Mouse (Mus musculus) limb, embryonic 11.5 days (tissue): ENCODE data around the gene Sap30bp. TPM values are rescaled to one million over a fixed set of nuclear protein-coding genes. Genes with fewer than 3 reads are reported as not detected.

Experiments used
- ATAC-seq: fragments of 200-750 bp; cut with Nextera tagmentation; 2 replicates; pipeline ENCODE4 v1.8.0; 2017; ENCODE audit warnings: low read depth; ENCODE audit not compliant: insufficient number of reproducible peaks, low FRiP score, low TSS enrichment
- DNase-seq: peaks from one replicate; pipeline ENCODE4 v3.0.0-alpha.2; 2015; ENCODE audit warnings: low spot score
- H3K27ac ChIP-seq: fragments of 300-500 bp; sonication (generic); replicated peaks from 2 replicates; pipeline ENCODE4 v1.5.1; 2014; ENCODE audit warnings: low read depth, mild to moderate bottlenecking, low read length
- H3K27me3 ChIP-seq: fragments of 300-500 bp; sonication (generic); 2 replicates; pipeline ENCODE4 v1.6.1; 2014; ENCODE audit warnings: mild to moderate bottlenecking, low read length, mixed read lengths; ENCODE audit not compliant: control insufficient read depth, insufficient read depth
- H3K36me3 ChIP-seq: fragments of 300-500 bp; sonication (generic); 2 replicates; pipeline ENCODE4 v1.6.1; 2014; ENCODE audit warnings: mild to moderate bottlenecking, low read length, moderate library complexity, mixed read lengths; ENCODE audit not compliant: control insufficient read depth, insufficient read depth
- H3K4me1 ChIP-seq: fragments of 300-500 bp; sonication (generic); 2 replicates; pipeline ENCODE4 v1.6.1; 2014; ENCODE audit warnings: low read length, mixed read lengths; ENCODE audit not compliant: control insufficient read depth, insufficient read depth
- H3K4me2 ChIP-seq: fragments of 300-500 bp; sonication (generic); 2 replicates; pipeline ENCODE4 v1.6.1; 2014; ENCODE audit warnings: low read depth, mild to moderate bottlenecking, moderate library complexity; ENCODE audit not compliant: severe bottlenecking
- H3K4me3 ChIP-seq: fragments of 300-500 bp; sonication (generic); 2 replicates; pipeline ENCODE4 v1.5.1; 2014; ENCODE audit warnings: low read depth, low read length
- H3K9ac ChIP-seq: fragments of 300-500 bp; sonication (generic); 2 replicates; pipeline ENCODE4 v1.6.1; 2014; ENCODE audit warnings: mild to moderate bottlenecking, low read length
- H3K9me3 ChIP-seq: fragments of 300-500 bp; sonication (generic); 2 replicates; pipeline ENCODE4 v1.6.1; 2016; ENCODE audit warnings: low read length; ENCODE audit not compliant: control insufficient read depth
- WGBS: fragments of 180-500 bp; shearing (Covaris S2); extraction: QIAGEN DNeasy Blood & Tissue Kit; methylation state at CpG from one replicate; pipeline ENCODE4 v1.1.7; 2014; 5-methylcytosine and 5-hydroxymethylcytosine counted together
- polyA plus RNA-seq: library from polyadenylated mRNA; unstranded; fragments of >200 nt; fragmentation: Nextera tagmentation; extraction: Ambion mirVana; gene quantifications from 2 replicates; pipeline ENCODE4 v1.2.1, GENCODE M21; 2014

Sap30bp gene
- polyA plus RNA-seq, 1 experiment from 2014 or later: 50.7 TPM

- H3K36me3 ChIP-seq: peaks cover 14% of the 10 kb centered on the region
- ATAC-seq: no peak
- WGBS: 89% methylated on average over 5 of the region's 5 CpGs
- no peak for DNase-seq
- H3K4me3 ChIP-seq: no peak overlapping the region
- H3K4me2 ChIP-seq: no peak overlapping the region
- no peaks in the 10 kb centered on the region for H3K9me3 ChIP-seq
- H3K27me3 ChIP-seq: no peaks in the 10 kb centered on the region
- no peak overlapping the region for H3K9ac ChIP-seq
- no peaks in the 10 kb centered on the region for H3K4me1 ChIP-seq
- no peak overlapping the region for H3K27ac ChIP-seq
Measured at GRCm38 (mm10) chr11:115954712-115955111, 21.6 kb downstream of the Sap30bp start.

- Histone ChIP-seq H3K27ac (no peak overlapping the region), H3K36me3 (peaks cover 16% of the 10 kb centered on the region)
Measured at GRCm38 (mm10) chr11:115955195-115955858, 22.2 kb downstream of the Sap30bp start.

DNA sequence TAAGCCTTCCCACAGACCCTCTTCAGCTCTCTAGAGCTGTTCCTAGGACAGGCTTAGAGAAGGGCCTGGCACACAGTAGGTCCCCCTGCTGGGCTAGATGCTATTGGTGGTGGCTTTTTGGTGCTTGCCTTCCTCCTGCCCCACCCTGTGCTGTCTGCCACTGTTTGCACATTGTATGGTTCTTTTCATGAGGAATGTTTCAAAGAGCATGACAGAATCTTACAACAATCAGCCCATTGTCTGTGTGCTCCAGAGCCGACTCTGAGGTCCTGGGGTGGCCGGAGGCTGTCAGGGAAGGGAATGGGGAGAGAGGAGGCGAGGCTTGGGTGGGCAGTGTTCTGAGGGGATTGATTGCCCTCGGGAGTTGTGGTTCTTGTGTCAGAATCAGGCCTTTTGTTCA, 23.4 kb downstream of the Sap30bp start:
- peaks cover 18% of the 10 kb centered on the region for H3K36me3 ChIP-seq
- DNase-seq: no peak
- no peaks in the 10 kb centered on the region for H3K27me3 ChIP-seq
- no peak overlapping the region for H3K4me2 ChIP-seq
- H3K9me3 ChIP-seq: no peaks in the 10 kb centered on the region
- H3K27ac ChIP-seq: no peak overlapping the region; the same call in 1 of the 2 replicates
- no peak overlapping the region for H3K9ac ChIP-seq
- no peak overlapping the region for H3K4me3 ChIP-seq
- 73% methylated on average over 4 of the region's 4 CpGs for WGBS
- no peak for ATAC-seq
- H3K4me1 ChIP-seq: no peaks in the 10 kb centered on the region

More at GRCm38 (mm10) chr11:115955195-115955858, 22.2 kb downstream of the Sap30bp start:
- no peak overlapping the region for H3K9ac ChIP-seq
- H3K4me2 ChIP-seq: no peak overlapping the region
- no peaks in the 10 kb centered on the region for H3K9me3 ChIP-seq
- no peak for ATAC-seq
- no peaks in the 10 kb centered on the region for H3K27me3 ChIP-seq
- WGBS: 73% methylated on average over 10 of the region's 10 CpGs
- H3K4me3 ChIP-seq: no peak overlapping the region
- DNase-seq: no peak
- H3K4me1 ChIP-seq: no peaks in the 10 kb centered on the region

DNA sequence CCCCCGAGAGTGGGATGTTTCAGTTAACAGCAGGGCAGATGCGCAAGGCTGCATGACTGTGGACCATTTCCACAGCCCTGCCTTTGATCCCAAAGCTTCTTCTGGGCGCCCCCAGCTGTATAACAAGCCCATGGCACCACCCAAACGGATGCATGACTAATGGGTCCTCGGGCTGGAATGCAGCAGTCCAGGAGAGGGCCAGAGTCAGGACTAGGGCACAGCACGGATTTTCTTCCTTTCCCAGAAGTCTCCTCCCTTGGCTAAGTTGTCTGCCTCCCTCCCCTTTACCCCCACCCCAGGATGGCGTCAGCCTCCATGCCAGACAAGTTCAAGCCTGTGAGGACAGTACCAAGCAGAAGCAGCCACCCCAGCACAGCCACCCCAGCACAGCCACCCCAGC, 24.9 kb downstream of the Sap30bp start:
- WGBS: 72% methylated on average over 7 of the region's 7 CpGs
- no peak for ATAC-seq
- Histone ChIP-seq H3K4me2 (no peak overlapping the region), H3K9ac (no peak overlapping the region), H3K4me3 (no peak overlapping the region), H3K27me3 (no peaks in the 10 kb centered on the region), H3K4me1 (no peaks in the 10 kb centered on the region), H3K9me3 (no peaks in the 10 kb centered on the region), H3K27ac (no peak overlapping the region), H3K36me3 (peaks cover 14% of the 10 kb centered on the region)
- no peak for DNase-seq

GRCm38 (mm10) chr11:115959018-115959417, 25.9 kb downstream of the Sap30bp start:
- Histone ChIP-seq H3K9me3 (no peaks in the 10 kb centered on the region), H3K4me1 (no peaks in the 10 kb centered on the region), H3K4me2 (no peak overlapping the region), H3K36me3 (peaks cover 16% of the 10 kb centered on the region), H3K9ac (no peak overlapping the region), H3K27me3 (no peaks in the 10 kb centered on the region), H3K4me3 (no peak overlapping the region), H3K27ac (no peak overlapping the region)
- ATAC-seq (no peak), DNase-seq (no peak)
- 97% methylated on average over 9 of the region's 9 CpGs for WGBS

GRCm38 (mm10) chr11:115962651-115963412, 29.8 kb downstream of the Sap30bp start:
- Histone ChIP-seq H3K4me1 (no peaks in the 10 kb centered on the region), H3K4me3 (no peak overlapping the region), H3K36me3 (peaks cover 33% of the 10 kb centered on the region), H3K9ac (no peak overlapping the region), H3K9me3 (no peaks in the 10 kb centered on the region), H3K27ac (no peak overlapping the region), H3K4me2 (no peak overlapping the region), H3K27me3 (no peaks in the 10 kb centered on the region)
- ATAC-seq (no peak), DNase-seq (no peak)
- WGBS: 91% methylated on average over 9 of the region's 9 CpGs

- Histone ChIP-seq H3K27me3 (no peaks in the 10 kb centered on the region), H3K4me3 (no peak overlapping the region), H3K4me1 (no peaks in the 10 kb centered on the region), H3K36me3 (peaks cover 29% of the 10 kb centered on the region), H3K9me3 (no peaks in the 10 kb centered on the region), H3K4me2 (no peak overlapping the region), H3K9ac (no peak overlapping the region), H3K27ac (no peak overlapping the region)
- ATAC-seq: no peak
- no peak for DNase-seq
- 86% methylated on average over 10 of the region's 10 CpGs for WGBS
Measured at GRCm38 (mm10) chr11:115964977-115965604, 32.0 kb downstream of the Sap30bp start.

DNA sequence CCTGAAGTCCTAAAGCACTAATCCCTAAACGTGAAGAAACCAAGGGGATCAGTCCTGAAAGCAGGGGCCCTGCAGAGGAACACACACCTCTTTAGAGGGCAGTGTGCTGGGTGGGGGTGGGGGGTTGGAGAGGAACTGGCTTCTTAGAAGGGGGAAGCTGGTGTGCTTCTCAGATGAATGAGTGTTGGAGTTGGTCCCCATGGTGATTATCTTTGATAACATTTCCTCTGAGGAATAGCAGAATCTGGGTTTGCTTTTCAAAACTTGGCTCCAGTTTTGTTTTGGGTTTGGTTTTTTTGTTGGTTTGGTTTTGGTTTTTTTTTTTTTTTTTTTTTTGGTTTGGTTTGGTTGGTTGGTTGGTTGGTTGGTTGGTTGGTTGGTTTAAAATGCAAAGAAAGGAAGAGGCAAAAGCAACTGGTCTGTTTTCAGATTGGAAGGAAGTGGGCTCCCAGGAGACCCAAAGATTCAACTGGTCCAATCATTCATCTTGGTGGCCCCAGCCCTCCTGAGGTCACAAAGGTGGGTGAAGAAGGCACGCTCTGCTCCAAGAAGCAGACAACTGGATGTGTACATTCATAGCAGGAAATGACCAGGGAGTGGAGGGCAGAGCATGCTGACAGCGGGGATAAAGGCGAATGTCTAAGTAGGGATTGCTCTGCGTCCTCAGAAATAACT, 35.8 kb downstream of the Sap30bp start:
- WGBS: 73% methylated on average over 5 of the region's 5 CpGs
- no peaks in the 10 kb centered on the region for H3K4me1 ChIP-seq
- ATAC-seq (no peak), DNase-seq (no peak)
- peaks cover 3% of the 10 kb centered on the region for H3K27me3 ChIP-seq
- H3K9ac ChIP-seq: no peak overlapping the region
- no peak overlapping the region for H3K4me2 ChIP-seq
- H3K27ac ChIP-seq: no peak overlapping the region
- H3K4me3 ChIP-seq: no peak overlapping the region
- H3K9me3 ChIP-seq: no peaks in the 10 kb centered on the region
- peaks cover 17% of the 10 kb centered on the region for H3K36me3 ChIP-seq
